Mouse (Mus musculus): ENCODE measurements around the gene Dclk1.

The Dclk1 gene

GRCm38 (mm10) chr3:55333511-55333910, 91.3 kb downstream of the Dclk1 start:
- DNase-seq (ENCODE audit: low spot score in 2 of 2) = no peak

GRCm38 (mm10) chr3:55336895-55337294, 94.7 kb downstream of the Dclk1 start:
- DNase-seq (ENCODE audit: low spot score in 2 of 2) = no peak

GRCm38 (mm10) chr3:55337671-55338070, 95.5 kb downstream of the Dclk1 start:
- no peak for DNase-seq (ENCODE audit: low spot score in 2 of 2)

- no peak for DNase-seq (ENCODE audit: low spot score in 2 of 2)
These were observed 100.3 kb downstream of the Dclk1 start for GRCm38 (mm10) chr3:55342445-55342844.

- no peak for DNase-seq (ENCODE audit: low spot score in 2 of 2)
These were observed 105.3 kb downstream of the Dclk1 start for GRCm38 (mm10) chr3:55347371-55348025.

- no peak for DNase-seq (ENCODE audit: low spot score in 2 of 2)
These were observed 105.8 kb downstream of the Dclk1 start for GRCm38 (mm10) chr3:55348026-55348390.

GRCm38 (mm10) chr3:55350194-55350593, 108.0 kb downstream of the Dclk1 start:
- DNase-seq (ENCODE audit: low spot score in 2 of 2) = no peak

- DNase-seq (ENCODE audit: low spot score in 2 of 2) = no peak
These were observed 109.3 kb downstream of the Dclk1 start for GRCm38 (mm10) chr3:55351281-55352052.

- no peak for DNase-seq (ENCODE audit: low spot score in 2 of 2)
These were observed 110.4 kb downstream of the Dclk1 start for GRCm38 (mm10) chr3:55352529-55352928.

GRCm38 (mm10) chr3:55353169-55353568, 111.0 kb downstream of the Dclk1 start:
- DNase-seq (ENCODE audit: low spot score in 2 of 2) = no peak

GRCm38 (mm10) chr3:55353909-55354511, 111.8 kb downstream of the Dclk1 start:
- DNase-seq (ENCODE audit: low spot score in 2 of 2) = no peak

- no peak for DNase-seq (ENCODE audit: low spot score in 2 of 2)
These were observed 112.6 kb downstream of the Dclk1 start for GRCm38 (mm10) chr3:55354765-55355164.

GRCm38 (mm10) chr3:55358486-55358885, 116.3 kb downstream of the Dclk1 start:
- DNase-seq (ENCODE audit: low spot score in 2 of 2) = no peak

GRCm38 (mm10) chr3:55360836-55361235, 118.7 kb downstream of the Dclk1 start:
- no peak for DNase-seq (ENCODE audit: low spot score in 2 of 2)

- no peak for DNase-seq (ENCODE audit: low spot score in 2 of 2)
These were observed 125.0 kb downstream of the Dclk1 start for GRCm38 (mm10) chr3:55367166-55367565.

- DNase-seq (ENCODE audit: low spot score in 2 of 2) = no peak
These were observed 127.0 kb downstream of the Dclk1 start for GRCm38 (mm10) chr3:55369156-55369555.

GRCm38 (mm10) chr3:55373689-55374088, 131.5 kb downstream of the Dclk1 start:
- DNase-seq (ENCODE audit: low spot score in 2 of 2) = no peak

GRCm38 (mm10) chr3:55378591-55378990, 136.4 kb downstream of the Dclk1 start:
- DNase-seq (ENCODE audit: low spot score in 2 of 2) = no peak

- DNase-seq (ENCODE audit: low spot score in 2 of 2) = no peak
These were observed 138.3 kb downstream of the Dclk1 start for GRCm38 (mm10) chr3:55380471-55380870.

- DNase-seq (ENCODE audit: low spot score in 2 of 2) = no peak
These were observed 150.4 kb downstream of the Dclk1 start for GRCm38 (mm10) chr3:55392605-55393004.

- DNase-seq (ENCODE audit: low spot score in 2 of 2) = no peak
These were observed 151.4 kb downstream of the Dclk1 start for GRCm38 (mm10) chr3:55393549-55393948.

GRCm38 (mm10) chr3:55396792-55397191, 154.6 kb downstream of the Dclk1 start:
- no peak for DNase-seq (ENCODE audit: low spot score in 2 of 2)
